ENCODE assay signal across 35 mouse cellular contexts in the genomic region with DNA sequence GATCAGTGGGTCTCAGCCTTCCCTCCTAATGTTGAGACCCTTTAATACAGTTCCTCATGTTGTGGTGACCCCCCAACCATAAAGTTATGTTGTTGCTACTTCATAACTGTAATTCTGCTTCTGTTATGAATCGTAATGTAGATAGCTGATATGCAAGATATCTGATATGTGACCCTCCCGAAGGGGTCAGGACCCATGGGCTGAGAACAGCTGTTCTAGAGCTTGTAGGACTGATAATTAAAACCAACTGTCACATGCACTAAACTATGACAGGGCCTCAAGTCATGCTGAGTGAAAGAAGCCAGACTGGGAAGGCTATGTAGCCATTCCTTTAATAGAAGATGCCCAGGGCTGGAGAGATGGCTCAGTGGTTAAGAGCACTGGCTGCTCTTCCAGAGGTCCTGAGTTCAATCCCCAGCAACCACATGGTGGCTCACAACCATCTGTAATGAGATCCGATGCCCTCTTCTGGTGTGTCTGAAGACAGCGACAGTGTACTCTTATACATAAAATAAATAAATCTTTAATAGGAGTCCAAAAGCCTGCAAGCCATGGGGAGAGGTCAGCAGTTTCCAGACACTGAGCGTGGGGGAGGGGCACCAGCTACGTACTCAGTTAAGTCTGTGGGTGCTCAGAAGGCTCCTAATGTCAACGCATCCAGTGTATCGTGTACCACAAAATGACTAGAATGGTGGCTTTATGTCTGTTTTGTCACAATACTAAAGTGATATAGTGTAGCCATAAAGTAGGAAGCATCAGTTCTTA. TPM values are rescaled to one million over a fixed set of nuclear protein-coding genes. Genes with fewer than 3 reads are reported as not detected.
A peak's percentile ranks its signal among the peaks of the same experiment; 100 is the strongest.
DNase-seq lines count a peak whose midpoint lies in the region; ATAC-seq and TF ChIP-seq lines count a peak whose summit lies in the region.
"Had no signal": no experiment of that assay in that cellular context is flagged by ENCODE, and none has a peak within 500 bp of the region (broad histone marks: within the 10 kb centered on the region; RNA-seq: fewer than 3 reads in every experiment).

No protein-coding gene starts in this region.

- peak overlapping the region; percentile 24; the same call in 1 of the 2 replicates for H3K27ac ChIP-seq in liver, adult 2 months (replicated peaks; ENCODE audit: insufficient read depth, low read depth, low read length)
- no peak overlapping the region for H3K27ac ChIP-seq in liver, postnatal 0 days (ENCODE audit: low read depth)
- H3K27ac ChIP-seq in kidney, embryonic 15.5 days = peak overlapping the region; percentile 79; the same call in 1 of the 2 replicates
- H3K27ac ChIP-seq in midbrain, embryonic 15.5 days = no peak overlapping the region
- no peak overlapping the region for H3K27ac ChIP-seq in thymus, adult 2 months (ENCODE audit: control insufficient read depth, insufficient read depth, low read length)
- H3K27ac ChIP-seq: embryonic facial prominence, embryonic 10.5 days; embryonic facial prominence, embryonic 15.5 days; forebrain, embryonic 13.5 days; hindbrain, embryonic 13.5 days; limb, embryonic 10.5 days; limb, embryonic 15.5 days; liver, embryonic 14.5 days; neural tube, embryonic 12.5 days had no signal

- TF ChIP-seq CTCF in liver, adult 2 months (IDR thresholded peaks at IDR 0.05; ENCODE audit: low read depth, low read length) = no peak
- no peak for TF ChIP-seq CTCF in liver, postnatal 0 days (IDR thresholded peaks at IDR 0.05; ENCODE audit: low read depth)
- TF ChIP-seq CTCF in thymus, adult 2 months (IDR thresholded peaks at IDR 0.05; ENCODE audit: borderline replicate concordance, control insufficient read depth, extremely low read depth, insufficient read depth, low read length, poor library complexity) = no peak

- no peak for DNase-seq in liver, adult 2 months (ENCODE audit: extremely low read depth, low read depth, low spot score)
- no peak for DNase-seq in liver, postnatal 0 days
- DNase-seq in kidney, postnatal 25 days = peak; percentile 62 to 76
- DNase-seq in heart, adult 8-10 months (ENCODE audit: low spot score) = no peak
- DNase-seq in thymus, adult 2 months = no peak
- DNase-seq in ovary, postnatal 10 days (ENCODE audit: low spot score) = no peak
- DNase-seq: adrenal gland, postnatal 36 days; cerebellum, adult 2 months; cerebellum, postnatal 25 days; heart, postnatal 4 days; layer of hippocampus, postnatal 36 days; lung, embryonic 14.5 days; lung, postnatal 14 days; right cerebral cortex, postnatal 4 days; thymus, postnatal 14 days had no signal

- no peaks in the 10 kb centered on the region for H3K79me2 ChIP-seq in liver, adult 2 months (ENCODE audit: control insufficient read depth, insufficient read depth, low read length)

- no peak for ATAC-seq in liver, postnatal 0 days
- no peak for ATAC-seq in kidney, embryonic 15.5 days (replicated peaks; ENCODE audit: low FRiP score)
- ATAC-seq in midbrain, embryonic 15.5 days (replicated peaks) = no peak
- ATAC-seq: forebrain, embryonic 13.5 days; midbrain, embryonic 16.5 days; Patski had no signal

- H3K4me1 ChIP-seq in liver, adult 2 months (ENCODE audit: control insufficient read depth, insufficient read depth, low read length) = peaks cover 2% of the 10 kb centered on the region; the same call in 1 of the 2 replicates
- H3K4me1 ChIP-seq in liver, postnatal 0 days (ENCODE audit: insufficient read depth) = 0 out of 2 replicates have a peak, but pooled peaks cover 3% of the 10 kb centered on the region
- H3K4me1 ChIP-seq in kidney, embryonic 15.5 days = peaks cover 15% of the 10 kb centered on the region
- peaks cover 9% of the 10 kb centered on the region for H3K4me1 ChIP-seq in midbrain, embryonic 15.5 days
- H3K4me1 ChIP-seq in thymus, adult 2 months (replicated peaks; ENCODE audit: control insufficient read depth, insufficient read depth, low read length) = no peaks in the 10 kb centered on the region
- H3K4me1 ChIP-seq: embryonic facial prominence, embryonic 15.5 days; heart, embryonic 12.5 days; limb, embryonic 15.5 days had no signal

- TF ChIP-seq EP300 in liver, postnatal 0 days (IDR thresholded peaks at IDR 0.05; ENCODE audit: low read depth) = no peak

- peaks cover 6% of the 10 kb centered on the region for H3K9me3 ChIP-seq in liver, postnatal 0 days (ENCODE audit: low read length)
- H3K9me3 ChIP-seq in kidney, embryonic 15.5 days (replicated peaks) = no peaks in the 10 kb centered on the region; the same call in 1 of the 2 replicates
- H3K9me3 ChIP-seq in midbrain, embryonic 15.5 days = no peaks in the 10 kb centered on the region
- H3K9me3 ChIP-seq: embryonic facial prominence, embryonic 15.5 days; forebrain, embryonic 13.5 days; hindbrain, embryonic 13.5 days; limb, embryonic 10.5 days; limb, embryonic 15.5 days; neural tube, embryonic 12.5 days had no signal

- no peak overlapping the region for H3K9ac ChIP-seq in liver, adult 2 months (ENCODE audit: low read depth, low read length)
- no peak overlapping the region for H3K9ac ChIP-seq in liver, postnatal 0 days (replicated peaks)
- H3K9ac ChIP-seq in kidney, embryonic 15.5 days = no peak overlapping the region
- no peak overlapping the region for H3K9ac ChIP-seq in midbrain, embryonic 15.5 days
- H3K9ac ChIP-seq: embryonic facial prominence, embryonic 15.5 days; forebrain, embryonic 13.5 days; heart, embryonic 12.5 days; hindbrain, embryonic 13.5 days; limb, embryonic 15.5 days; liver, embryonic 14.5 days; lung, embryonic 14.5 days; neural tube, embryonic 12.5 days had no signal

- H3K27me3 ChIP-seq in liver, adult 2 months (ENCODE audit: control insufficient read depth, insufficient read depth, low read length) = no peaks in the 10 kb centered on the region
- H3K27me3 ChIP-seq in liver, postnatal 0 days (ENCODE audit: insufficient read depth, low read length) = no peaks in the 10 kb centered on the region
- H3K27me3 ChIP-seq in kidney, embryonic 15.5 days = 0 out of 2 replicates have a peak, but pooled peaks cover 2% of the 10 kb centered on the region
- H3K27me3 ChIP-seq in midbrain, embryonic 15.5 days (replicated peaks) = no peaks in the 10 kb centered on the region
- H3K27me3 ChIP-seq in thymus, adult 2 months (ENCODE audit: control insufficient read depth, insufficient read depth, low read length) = no peaks in the 10 kb centered on the region
- H3K27me3 ChIP-seq: embryonic facial prominence, embryonic 15.5 days; forebrain, embryonic 13.5 days; hindbrain, embryonic 13.5 days; limb, embryonic 15.5 days; neural tube, embryonic 12.5 days had no signal

- 62% methylated on average over 8 of the region's 8 CpGs for WGBS in liver, adult 2 months
- WGBS in liver, postnatal 0 days (ENCODE audit: insufficient replicate concordance) = 76% methylated on average over 8 of the region's 8 CpGs
- WGBS in kidney, embryonic 15.5 days = 71% methylated on average over 8 of the region's 8 CpGs
- WGBS in midbrain, embryonic 15.5 days = 89% methylated on average over 8 of the region's 8 CpGs
- 93% methylated on average over 8 of the region's 8 CpGs for WGBS in thymus, adult 2 months

- H3K36me3 ChIP-seq in liver, adult 2 months (ENCODE audit: control insufficient read depth, insufficient read depth, low read length) = no peaks in the 10 kb centered on the region
- no peaks in the 10 kb centered on the region for H3K36me3 ChIP-seq in liver, postnatal 0 days (replicated peaks; ENCODE audit: insufficient read depth, low read length)
- no peaks in the 10 kb centered on the region for H3K36me3 ChIP-seq in kidney, embryonic 15.5 days
- no peaks in the 10 kb centered on the region for H3K36me3 ChIP-seq in midbrain, embryonic 15.5 days (replicated peaks)
- H3K36me3 ChIP-seq in thymus, adult 2 months (ENCODE audit: control insufficient read depth, insufficient read depth, low read length) = no peaks in the 10 kb centered on the region
- H3K36me3 ChIP-seq: embryonic facial prominence, embryonic 10.5 days; embryonic facial prominence, embryonic 15.5 days; heart, embryonic 12.5 days; hindbrain, embryonic 13.5 days; limb, embryonic 10.5 days; limb, embryonic 15.5 days; neural tube, embryonic 12.5 days had no signal

- H3K4me2 ChIP-seq in liver, postnatal 0 days (ENCODE audit: low read depth, low read length) = no peak overlapping the region
- H3K4me2 ChIP-seq in kidney, embryonic 15.5 days = no peak overlapping the region
- H3K4me2 ChIP-seq in midbrain, embryonic 15.5 days = no peak overlapping the region
- H3K4me2 ChIP-seq: embryonic facial prominence, embryonic 15.5 days; forebrain, embryonic 13.5 days; heart, embryonic 12.5 days; hindbrain, embryonic 13.5 days; limb, embryonic 15.5 days; lung, embryonic 14.5 days; neural tube, embryonic 12.5 days had no signal

- TF ChIP-seq POLR2A in liver, adult 2 months (IDR thresholded peaks at IDR 0.05; ENCODE audit: extremely low read depth, insufficient read depth, low read length) = no peak
- TF ChIP-seq POLR2A in thymus, adult 2 months (IDR thresholded peaks at IDR 0.05; ENCODE audit: control insufficient read depth, extremely low read depth, insufficient read depth, low read length, poor library complexity) = no peak

- H3K4me3 ChIP-seq in liver, adult 2 months (ENCODE audit: insufficient read depth, low read depth, low read length) = no peak overlapping the region
- H3K4me3 ChIP-seq in liver, postnatal 0 days (ENCODE audit: low read depth, low read length) = no peak overlapping the region
- H3K4me3 ChIP-seq in kidney, embryonic 15.5 days (replicated peaks) = no peak overlapping the region
- no peak overlapping the region for H3K4me3 ChIP-seq in midbrain, embryonic 15.5 days
- no peak overlapping the region for H3K4me3 ChIP-seq in thymus, adult 2 months (ENCODE audit: control insufficient read depth, insufficient read depth, low read length)
- H3K4me3 ChIP-seq: embryonic facial prominence, embryonic 10.5 days; embryonic facial prominence, embryonic 15.5 days; forebrain, embryonic 13.5 days; heart, embryonic 12.5 days; hindbrain, embryonic 13.5 days; limb, embryonic 10.5 days; limb, embryonic 15.5 days; neural tube, embryonic 12.5 days had no signal

RNA-seq across cellular contexts. Expression of a gene that starts 19.1 kb away (rescaled TPM):
- total RNA-seq in liver, adult 2 months (2014; rRNA removed) = 0.67 and 0.83 TPM in 2 replicates
- 0.73 and 0.95 TPM in 2 replicates for polyA plus RNA-seq in liver, adult 2 months (2012; rRNA removed)
- 0.02 TPM in 1 of 2 replicates, not detected in the other for polyA plus RNA-seq in liver, postnatal 0 days (2015; fragmentation: Nextera tagmentation; extraction: Ambion mirVana)
- polyA plus RNA-seq in kidney, embryonic 15.5 days (2015; fragmentation: Nextera tagmentation; extraction: Ambion mirVana) = 3.5 and 4.5 TPM in 2 replicates
- polyA plus RNA-seq in midbrain, embryonic 15.5 days (2015; fragmentation: Nextera tagmentation; extraction: Ambion mirVana) = 6.2 and 6.8 TPM in 2 replicates
- under 1 TPM; 0.41 to 0.75 (median 0.55) TPM for total RNA-seq in heart, adult 8-10 months (2022)
- 1.1 and 1.2 TPM in 2 replicates for polyA plus RNA-seq in thymus, adult 2 months (2012; rRNA removed)
- total RNA-seq: MEL had no signal

RNA-seq across cellular contexts. Expression of a gene that starts 22.1 kb away (rescaled TPM):
- not detected in 2 replicates for total RNA-seq in liver, adult 2 months (2014; rRNA removed)
- not detected in 2 replicates for polyA plus RNA-seq in liver, adult 2 months (2012; rRNA removed)
- not detected in 2 replicates for polyA plus RNA-seq in liver, postnatal 0 days (2015; fragmentation: Nextera tagmentation; extraction: Ambion mirVana)
- polyA plus RNA-seq in kidney, embryonic 15.5 days (2015; fragmentation: Nextera tagmentation; extraction: Ambion mirVana) = 1.2 and 1.6 TPM in 2 replicates
- 19.6 and 20.2 TPM in 2 replicates for polyA plus RNA-seq in midbrain, embryonic 15.5 days (2015; fragmentation: Nextera tagmentation; extraction: Ambion mirVana)
- not detected for total RNA-seq in heart, adult 8-10 months (2022)
- 0.81 and 1.0 TPM in 2 replicates for polyA plus RNA-seq in thymus, adult 2 months (2012; rRNA removed)
- total RNA-seq: gastrocnemius, postnatal 25 days; heart, postnatal 4 days; MEL had no signal
- polyA plus RNA-seq: heart, postnatal 0 days; stomach, embryonic 14.5 days had no signal

RNA-seq across cellular contexts. Expression of a gene that starts 57.6 kb away (rescaled TPM):
- total RNA-seq in liver, adult 2 months (2014; rRNA removed) = not detected in 2 replicates
- polyA plus RNA-seq in liver, adult 2 months (2012; rRNA removed) = not detected in 2 replicates
- 0.07 and 0.08 TPM in 2 replicates for polyA plus RNA-seq in liver, postnatal 0 days (2015; fragmentation: Nextera tagmentation; extraction: Ambion mirVana)
- polyA plus RNA-seq in kidney, embryonic 15.5 days (2015; fragmentation: Nextera tagmentation; extraction: Ambion mirVana) = 0.08 TPM in 1 of 2 replicates, not detected in the other
- 0.05 and 0.09 TPM in 2 replicates for polyA plus RNA-seq in midbrain, embryonic 15.5 days (2015; fragmentation: Nextera tagmentation; extraction: Ambion mirVana)
- not detected for total RNA-seq in heart, adult 8-10 months (2022)
- polyA plus RNA-seq in thymus, adult 2 months (2012; rRNA removed) = 0.51 and 0.73 TPM in 2 replicates
- total RNA-seq: adrenal gland, adult 18-20 months; adrenal gland, postnatal 36 days; gastrocnemius, postnatal 25 days; heart, postnatal 4 days; layer of hippocampus, postnatal 36 days; left cerebral cortex, postnatal 10 days; MEL had no signal
- polyA plus RNA-seq: cerebellum, adult 2 months; heart, embryonic 12.5 days; hindbrain, embryonic 13.5 days; large intestine, adult 2 months; liver, embryonic 14.5 days; lung, embryonic 14.5 days; Patski had no signal

Comparison
In these comparisons a context has a peak if more than half of its experiments do, and no peak if none do; other contexts are left out.
1. H3K27ac ChIP-seq: peak in liver, adult 2 months (single experiment) and kidney, embryonic 15.5 days (single experiment); none in liver, postnatal 0 days (single experiment), midbrain, embryonic 15.5 days (single experiment) and thymus, adult 2 months (single experiment).
2. DNase-seq: peak in kidney, postnatal 25 days (2 of 2); none in liver, adult 2 months (single experiment), liver, postnatal 0 days (single experiment), heart, adult 8-10 months (single experiment), thymus, adult 2 months (single experiment) and ovary, postnatal 10 days (single experiment).